Comparison of ENCODE assay signal across 21 mouse cellular contexts in genomic region chr11:46439005-46439543, GRCm38 (mm10). TPM values are rescaled to one million over a fixed set of nuclear protein-coding genes. Genes with fewer than 3 reads are reported as not detected.
"Had no signal": no experiment of that assay in that cellular context is flagged by ENCODE, and none has a peak within 500 bp of the region (broad histone marks: within the 10 kb centered on the region; RNA-seq: fewer than 3 reads in every experiment).

No protein-coding gene starts in this region.

- H3K9ac ChIP-seq: limb, embryonic 15.5 days; lung, embryonic 14.5 days; neural tube, embryonic 15.5 days had no signal

- H3K4me3 ChIP-seq: limb, embryonic 15.5 days; myocyte; neural tube, embryonic 15.5 days had no signal

- H3K27me3 ChIP-seq: limb, embryonic 15.5 days; neural tube, embryonic 15.5 days had no signal

- DNase-seq: kidney, adult 2 months; kidney, postnatal 36 days; layer of hippocampus, adult 9-11 months; layer of hippocampus, postnatal 36 days; lung, embryonic 14.5 days; lung, postnatal 10 days; lung, postnatal 4 days; midbrain, embryonic 14.5 days; right cerebral cortex, adult 18-20 months; right cerebral cortex, postnatal 25 days; thymus, postnatal 4 days had no signal

- H3K9me3 ChIP-seq: limb, embryonic 15.5 days; neural tube, embryonic 15.5 days had no signal

- H3K27ac ChIP-seq: limb, embryonic 15.5 days; neural tube, embryonic 15.5 days had no signal

- H3K4me2 ChIP-seq: limb, embryonic 15.5 days; lung, embryonic 14.5 days; neural tube, embryonic 15.5 days had no signal

RNA-seq across cellular contexts. Expression of gene Fam71b, which starts 42.7 kb away (rescaled TPM):
- total RNA-seq: layer of hippocampus, adult 18-20 months; layer of hippocampus, postnatal 36 days; left cerebral cortex, adult 8-10 months; left cerebral cortex, postnatal 25 days had no signal
- polyA plus RNA-seq: kidney, embryonic 16.5 days; limb, embryonic 11.5 days; limb, embryonic 15.5 days; lung, embryonic 14.5 days; midbrain, embryonic 14.5 days; neural tube, embryonic 11.5 days; neural tube, embryonic 15.5 days; stomach, embryonic 16.5 days had no signal

RNA-seq across cellular contexts. Expression of gene Itk, which starts 49.8 kb away (rescaled TPM):
- polyA plus RNA-seq: limb, embryonic 11.5 days; midbrain, embryonic 14.5 days; neural tube, embryonic 11.5 days; neural tube, embryonic 15.5 days had no signal
